Mouse (Mus musculus): ENCODE results near the gene Suclg2. TPM values are rescaled to one million over a fixed set of nuclear protein-coding genes. Genes with fewer than 3 reads are reported as not detected.

The Suclg2 gene
- 17.7 and 18.3 TPM in 2 replicates for polyA plus RNA-seq (2015; fragmentation: Nextera tagmentation; extraction: Ambion mirVana)

GRCm38 (mm10) chr6:95718031-95718968 lies at the start of gene Suclg2:
Gene Suclg2 (minus strand): TSS chr6:95718800.
- H3K4me2 ChIP-seq (ENCODE audit: low read length) = peak within 1 kb of the TSS; percentile 99
- no peaks in the 10 kb centered on the region for H3K9me3 ChIP-seq (ENCODE audit: control insufficient read depth, low read length)
- peak within 1 kb of the TSS; percentile 82 for H3K4me3 ChIP-seq (ENCODE audit: low read length)
- no peaks in the 10 kb centered on the region for H3K36me3 ChIP-seq (ENCODE audit: control insufficient read depth, insufficient read depth, low read length)
- H3K27me3 ChIP-seq (replicated peaks; ENCODE audit: control insufficient read depth, insufficient read depth, low read length) = no peaks in the 10 kb centered on the region
- H3K27ac ChIP-seq (ENCODE audit: low read depth, low read length) = peak within 1 kb of the TSS; percentile 70
- 1% methylated on average over 68 of the region's 74 CpGs for WGBS
- ATAC-seq = peak; percentile 93
- peak within 1 kb of the TSS; percentile 84 for H3K9ac ChIP-seq (ENCODE audit: low read depth, low read length)
- H3K4me1 ChIP-seq (ENCODE audit: control insufficient read depth, insufficient read depth, low read depth, low read length) = peaks cover 3% of the 10 kb centered on the region; the same call in 1 of the 2 replicates

- Histone ChIP-seq H3K27me3 (replicated peaks; ENCODE audit: control insufficient read depth, insufficient read depth, low read length) (no peaks in the 10 kb centered on the region), H3K27ac (ENCODE audit: low read depth, low read length) (no peak overlapping the region), H3K4me2 (ENCODE audit: low read length) (no peak overlapping the region), H3K4me1 (ENCODE audit: control insufficient read depth, insufficient read depth, low read depth, low read length) (no peaks in the 10 kb centered on the region), H3K9me3 (ENCODE audit: control insufficient read depth, low read length) (no peaks in the 10 kb centered on the region), H3K4me3 (ENCODE audit: low read length) (no peak overlapping the region), H3K9ac (ENCODE audit: low read depth, low read length) (no peak overlapping the region), H3K36me3 (ENCODE audit: control insufficient read depth, insufficient read depth, low read length) (no peaks in the 10 kb centered on the region)
- no peak for ATAC-seq
- WGBS = 81% methylated on average over 4 of the region's 4 CpGs
Measured at GRCm38 (mm10) chr6:95766566-95766965, 48.0 kb upstream of the Suclg2 start.

- H3K4me2 ChIP-seq (ENCODE audit: low read length) = no peak overlapping the region
- H3K4me3 ChIP-seq (ENCODE audit: low read length) = no peak overlapping the region
- H3K27me3 ChIP-seq (replicated peaks; ENCODE audit: control insufficient read depth, insufficient read depth, low read length) = no peaks in the 10 kb centered on the region
- no peak for ATAC-seq
- WGBS = 81% methylated on average over 10 of the region's 10 CpGs
- H3K36me3 ChIP-seq (ENCODE audit: control insufficient read depth, insufficient read depth, low read length) = no peaks in the 10 kb centered on the region
- no peak overlapping the region for H3K9ac ChIP-seq (ENCODE audit: low read depth, low read length)
- H3K4me1 ChIP-seq (ENCODE audit: control insufficient read depth, insufficient read depth, low read depth, low read length) = no peaks in the 10 kb centered on the region
- H3K9me3 ChIP-seq (ENCODE audit: control insufficient read depth, low read length) = no peaks in the 10 kb centered on the region
- H3K27ac ChIP-seq (ENCODE audit: low read depth, low read length) = no peak overlapping the region
Measured at GRCm38 (mm10) chr6:95759558-95760172, 41.1 kb upstream of the Suclg2 start.

- no peaks in the 10 kb centered on the region for H3K27me3 ChIP-seq (replicated peaks; ENCODE audit: control insufficient read depth, insufficient read depth, low read length)
- no peak overlapping the region for H3K4me3 ChIP-seq (ENCODE audit: low read length)
- no peak overlapping the region for H3K27ac ChIP-seq (ENCODE audit: low read depth, low read length)
- no peaks in the 10 kb centered on the region for H3K36me3 ChIP-seq (ENCODE audit: control insufficient read depth, insufficient read depth, low read length)
- H3K9me3 ChIP-seq (ENCODE audit: control insufficient read depth, low read length) = no peaks in the 10 kb centered on the region
- 77% methylated on average over 4 of the region's 4 CpGs for WGBS
- H3K9ac ChIP-seq (ENCODE audit: low read depth, low read length) = no peak overlapping the region
- H3K4me1 ChIP-seq (ENCODE audit: control insufficient read depth, insufficient read depth, low read depth, low read length) = no peaks in the 10 kb centered on the region
- ATAC-seq = no peak
- H3K4me2 ChIP-seq (ENCODE audit: low read length) = no peak overlapping the region
Measured at GRCm38 (mm10) chr6:95742378-95742777, 23.8 kb upstream of the Suclg2 start.

GRCm38 (mm10) chr6:95731570-95732367 lies 13.2 kb upstream of the Suclg2 start:
- ATAC-seq = no peak
- H3K4me2 ChIP-seq (ENCODE audit: low read length) = no peak overlapping the region
- 60% methylated on average over 11 of the region's 11 CpGs for whole genome bisulfite sequencing
- H3K4me1 ChIP-seq (ENCODE audit: control insufficient read depth, insufficient read depth, low read depth, low read length) = no peaks in the 10 kb centered on the region
- no peak overlapping the region for H3K4me3 ChIP-seq (ENCODE audit: low read length)
- H3K9ac ChIP-seq (ENCODE audit: low read depth, low read length) = no peak overlapping the region
- no peaks in the 10 kb centered on the region for H3K27me3 ChIP-seq (replicated peaks; ENCODE audit: control insufficient read depth, insufficient read depth, low read length)
- H3K36me3 ChIP-seq (ENCODE audit: control insufficient read depth, insufficient read depth, low read length) = no peaks in the 10 kb centered on the region
- H3K9me3 ChIP-seq (ENCODE audit: control insufficient read depth, low read length) = no peaks in the 10 kb centered on the region; the same call in 1 of the 2 replicates
- no peak overlapping the region for H3K27ac ChIP-seq (ENCODE audit: low read depth, low read length)

- H3K27ac ChIP-seq (ENCODE audit: low read depth, low read length) = no peak overlapping the region
- H3K27me3 ChIP-seq (replicated peaks; ENCODE audit: control insufficient read depth, insufficient read depth, low read length) = no peaks in the 10 kb centered on the region
- no peak for ATAC-seq
- H3K4me2 ChIP-seq (ENCODE audit: low read length) = no peak overlapping the region
- no peak overlapping the region for H3K4me3 ChIP-seq (ENCODE audit: low read length)
- no peaks in the 10 kb centered on the region; the same call in 1 of the 2 replicates for H3K9me3 ChIP-seq (ENCODE audit: control insufficient read depth, low read length)
- H3K4me1 ChIP-seq (ENCODE audit: control insufficient read depth, insufficient read depth, low read depth, low read length) = no peaks in the 10 kb centered on the region
- 85% methylated on average over 5 of the region's 5 CpGs for WGBS
- H3K9ac ChIP-seq (ENCODE audit: low read depth, low read length) = no peak overlapping the region
- H3K36me3 ChIP-seq (ENCODE audit: control insufficient read depth, insufficient read depth, low read length) = no peaks in the 10 kb centered on the region
Measured at GRCm38 (mm10) chr6:95729399-95729798, 10.8 kb upstream of the Suclg2 start.

GRCm38 (mm10) chr6:95725281-95725680 lies 6.7 kb upstream of the Suclg2 start:
- Histone ChIP-seq H3K4me2 (ENCODE audit: low read length) (no peak overlapping the region), H3K27me3 (replicated peaks; ENCODE audit: control insufficient read depth, insufficient read depth, low read length) (no peaks in the 10 kb centered on the region), H3K4me1 (ENCODE audit: control insufficient read depth, insufficient read depth, low read depth, low read length) (no peaks in the 10 kb centered on the region), H3K4me3 (ENCODE audit: low read length) (no peak overlapping the region), H3K9me3 (ENCODE audit: control insufficient read depth, low read length) (no peaks in the 10 kb centered on the region), H3K27ac (ENCODE audit: low read depth, low read length) (no peak overlapping the region), H3K36me3 (ENCODE audit: control insufficient read depth, insufficient read depth, low read length) (no peaks in the 10 kb centered on the region), H3K9ac (ENCODE audit: low read depth, low read length) (no peak overlapping the region)
- no peak for ATAC-seq
- 36% methylated on average over 6 of the region's 6 CpGs for WGBS

- WGBS = 62% methylated on average over 6 of the region's 6 CpGs
- ATAC-seq = no peak
- no peak overlapping the region for H3K27ac ChIP-seq (ENCODE audit: low read depth, low read length)
- no peaks in the 10 kb centered on the region for H3K36me3 ChIP-seq (ENCODE audit: control insufficient read depth, insufficient read depth, low read length)
- H3K9me3 ChIP-seq (ENCODE audit: control insufficient read depth, low read length) = no peaks in the 10 kb centered on the region
- no peak overlapping the region for H3K9ac ChIP-seq (ENCODE audit: low read depth, low read length)
- peaks cover 3% of the 10 kb centered on the region; the same call in 1 of the 2 replicates for H3K4me1 ChIP-seq (ENCODE audit: control insufficient read depth, insufficient read depth, low read depth, low read length)
- H3K27me3 ChIP-seq (replicated peaks; ENCODE audit: control insufficient read depth, insufficient read depth, low read length) = no peaks in the 10 kb centered on the region
- H3K4me2 ChIP-seq (ENCODE audit: low read length) = no peak overlapping the region
- H3K4me3 ChIP-seq (ENCODE audit: low read length) = no peak overlapping the region
Measured at GRCm38 (mm10) chr6:95723361-95723760, 4.8 kb upstream of the Suclg2 start.

All from hindbrain, embryonic 16.5 days (tissue).